Mouse (Mus musculus) spleen, adult 2 months (tissue): ENCODE measurements around the gene Apoa2. TPM values are rescaled to one million over a fixed set of nuclear protein-coding genes. Genes with fewer than 3 reads are reported as not detected.

ENCODE experiments used
- DNase-seq, 2 experiments: peaks; one replicate each; pipeline versions ENCODE4 v3.0.0 to v3.0.0-alpha.2; 2012 to 2021; ENCODE audit warnings: low spot score in 2 of 2, low read depth in 1 of 2
- H3K27ac ChIP-seq: fragments of 200-500 bp; 2 replicates; pipeline ENCODE4 v1.5.1; 2012; ENCODE audit warnings: low read length, inconsistent platforms; ENCODE audit not compliant: insufficient read depth
- H3K27me3 ChIP-seq: fragments of 200-500 bp; 2 replicates; pipeline ENCODE4 v1.6.1; 2012; ENCODE audit warnings: mild to moderate bottlenecking, moderate library complexity, low read length, inconsistent platforms; ENCODE audit not compliant: control insufficient read depth, insufficient read depth
- H3K36me3 ChIP-seq: fragments of 200-500 bp; 2 replicates; pipeline ENCODE4 v1.6.1; 2012; ENCODE audit warnings: mild to moderate bottlenecking, low read length, inconsistent platforms; ENCODE audit not compliant: control insufficient read depth, insufficient read depth
- H3K4me1 ChIP-seq: fragments of 200-500 bp; 2 replicates; pipeline ENCODE4 v1.6.1; 2011; ENCODE audit warnings: inconsistent platforms; ENCODE audit not compliant: control insufficient read depth, insufficient read depth, insufficient read length
- H3K4me3 ChIP-seq: fragments of 200-500 bp; 2 replicates; pipeline ENCODE4 v1.5.1; 2011; ENCODE audit warnings: mild to moderate bottlenecking, inconsistent platforms; ENCODE audit not compliant: insufficient read depth, insufficient read length; ENCODE audit errors: extremely low read depth
- CTCF ChIP-seq: fragments of 200-500 bp; IDR thresholded peaks from 2 replicates; pipeline ENCODE4 v1.5.1; 2011; ENCODE audit warnings: mild to moderate bottlenecking, inconsistent platforms; ENCODE audit not compliant: insufficient read depth, insufficient read length, insufficient replicate concordance; ENCODE audit errors: extremely low read depth
- POLR2A ChIP-seq: fragments of 200-500 bp; IDR thresholded peaks from 2 replicates; pipeline ENCODE4 v1.6.1; 2011; ENCODE audit warnings: low read depth, low read length, inconsistent platforms
- WGBS: fragments of 180-500 bp; shearing (Covaris S2); methylation state at CpG from one replicate; pipeline ENCODE4 v1.1.7; 2018; 5-methylcytosine and 5-hydroxymethylcytosine counted together
- polyA plus RNA-seq: library from polyadenylated mRNA; depleted of rRNA; stranded (reverse); fragments of >200 nt; gene quantifications from 2 replicates; pipeline ENCODE4 v1.2.3, GENCODE M21; 2012; rRNA removed

Gene Apoa2
- polyA plus RNA-seq, result 1.2 and 1.8 TPM in 2 replicates

DNA sequence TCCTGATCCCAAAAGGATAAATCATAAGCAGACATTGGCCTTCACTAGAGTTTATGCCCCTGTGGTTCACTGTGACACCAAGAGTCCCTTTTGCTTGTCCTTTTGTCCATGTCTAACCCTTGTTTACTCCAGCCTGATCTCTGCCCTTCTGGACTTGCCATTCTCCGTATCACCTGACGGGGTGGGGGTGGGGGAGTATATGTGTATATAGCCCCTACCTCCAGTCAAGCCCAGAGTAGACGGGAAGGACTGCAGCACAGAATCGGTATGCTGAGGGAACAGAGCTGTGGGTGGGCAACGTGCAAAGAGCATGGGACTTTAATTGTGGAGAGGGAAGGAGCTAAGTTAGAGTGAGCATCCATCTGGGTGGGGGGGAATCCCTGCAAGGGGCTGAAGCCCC lies at the start of gene Apoa2:
Gene Apoa2, plus strand, starts transcription at position 198 of the 400 bp plus-strand sequence.
- WGBS, result 95% methylated on average over 5 of the region's 5 CpGs
- no peak within 1 kb of the TSS for H3K27ac ChIP-seq
- peaks cover 11% of the 10 kb centered on the region; the same call in 1 of the 2 replicates for H3K4me1 ChIP-seq
- TF ChIP-seq CTCF, result no peak
- TF ChIP-seq POLR2A, result no peak
- no peaks in the 10 kb centered on the region; the same call in 1 of the 2 replicates for H3K36me3 ChIP-seq
- H3K27me3 ChIP-seq, result no peaks in the 10 kb centered on the region
- no peak within 1 kb of the TSS for H3K4me3 ChIP-seq
- no peak for DNase-seq

DNA sequence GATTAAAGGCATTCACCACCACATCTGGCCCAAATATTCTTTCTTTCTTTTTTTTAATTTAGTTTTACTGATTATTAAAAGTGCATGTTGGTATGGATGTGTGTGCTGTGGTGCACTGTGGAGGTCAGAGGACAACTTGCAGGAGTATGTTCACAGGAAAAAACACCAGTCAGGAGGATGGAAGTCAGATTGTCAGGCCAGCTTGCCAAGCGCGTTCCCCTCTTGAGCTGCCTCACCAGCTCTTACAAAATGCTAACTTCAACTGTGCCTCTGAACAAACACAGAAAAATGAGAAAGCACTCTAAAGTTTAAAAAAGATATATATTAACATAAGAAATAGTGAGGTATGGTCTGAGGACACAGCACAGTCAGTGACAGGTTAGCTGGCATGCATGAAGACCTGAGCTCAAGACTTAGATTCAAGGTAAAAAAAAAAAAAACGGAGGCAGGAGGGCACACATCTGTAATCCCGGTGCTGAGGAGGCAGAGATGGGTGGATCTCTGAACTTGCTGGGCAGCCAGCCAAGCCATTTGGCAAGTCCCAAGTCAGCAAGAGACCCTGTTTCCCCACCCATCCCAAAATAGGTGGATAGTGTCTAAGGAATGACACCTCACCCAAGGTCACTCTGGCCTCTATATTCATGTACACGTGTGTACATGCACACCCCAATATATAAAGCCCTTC lies 45.2 kb upstream of the Apoa2 start:
- Histone ChIP-seq H3K27ac (no peak overlapping the region), H3K4me1 (peaks cover 6% of the 10 kb centered on the region), H3K36me3 (no peaks in the 10 kb centered on the region), H3K27me3 (no peaks in the 10 kb centered on the region), H3K4me3 (no peak overlapping the region)
- DNase-seq, result no peak
- TF ChIP-seq POLR2A (no peak), CTCF (no peak)
- 82% methylated on average over 5 of the region's 5 CpGs for WGBS

DNA sequence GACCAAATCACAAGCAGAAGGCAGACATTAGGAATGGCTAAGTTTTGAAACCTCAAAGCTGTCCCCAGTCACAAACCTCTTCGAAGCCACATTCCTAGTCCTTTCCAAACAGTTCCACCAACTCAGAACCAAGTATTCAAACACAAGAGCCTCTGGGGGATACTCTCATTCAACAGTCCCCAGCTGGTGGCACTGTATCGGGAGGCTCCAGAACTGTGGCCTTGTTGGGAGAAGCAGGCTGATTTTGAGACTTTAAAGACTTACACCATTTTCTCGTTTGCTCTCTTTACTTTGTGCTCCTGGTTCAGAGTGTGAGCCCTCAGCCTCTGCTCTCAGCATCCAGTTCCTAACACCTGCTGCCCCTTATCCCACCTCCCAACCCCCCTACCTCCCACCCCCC lies 41.8 kb upstream of the Apoa2 start:
- H3K27ac ChIP-seq, result no peak overlapping the region
- H3K4me1 ChIP-seq, result peaks cover 6% of the 10 kb centered on the region

DNA sequence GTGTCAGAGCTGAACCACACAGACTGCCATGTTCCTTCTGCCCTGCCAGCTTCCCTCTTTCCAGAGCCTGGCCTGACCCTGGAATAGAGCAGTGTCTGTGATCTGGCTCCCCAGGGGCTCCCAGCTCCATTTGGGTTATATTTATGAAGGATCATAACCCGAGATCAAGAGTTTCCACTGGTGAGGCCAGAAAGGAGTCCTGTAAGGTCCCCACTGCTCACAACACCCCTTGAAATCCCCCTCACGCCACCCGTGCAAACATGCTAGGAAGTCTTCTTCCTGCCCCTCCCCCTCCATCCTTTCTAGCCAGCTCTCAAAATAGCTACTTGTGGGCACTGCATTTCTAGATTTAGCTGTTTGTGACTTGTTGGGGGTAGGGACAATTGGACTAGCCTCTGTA lies 41.2 kb upstream of the Apoa2 start:
- TF ChIP-seq CTCF (no peak), POLR2A (no peak)
- no peak for DNase-seq
- H3K4me3 ChIP-seq, result no peak overlapping the region
- no peak overlapping the region for H3K27ac ChIP-seq
- no peaks in the 10 kb centered on the region for H3K36me3 ChIP-seq
- peaks cover 6% of the 10 kb centered on the region for H3K4me1 ChIP-seq
- no peaks in the 10 kb centered on the region for H3K27me3 ChIP-seq
- 12% methylated on average over 3 of the region's 3 CpGs for WGBS

More for the DNA sequence above, 41.8 kb upstream of the Apoa2 start:
- no peak for DNase-seq
- Histone ChIP-seq H3K36me3 (no peaks in the 10 kb centered on the region), H3K4me3 (no peak overlapping the region), H3K27me3 (no peaks in the 10 kb centered on the region)
- WGBS, result 75% methylated on average over 3 of the region's 3 CpGs
- TF ChIP-seq CTCF, result no peak

DNA sequence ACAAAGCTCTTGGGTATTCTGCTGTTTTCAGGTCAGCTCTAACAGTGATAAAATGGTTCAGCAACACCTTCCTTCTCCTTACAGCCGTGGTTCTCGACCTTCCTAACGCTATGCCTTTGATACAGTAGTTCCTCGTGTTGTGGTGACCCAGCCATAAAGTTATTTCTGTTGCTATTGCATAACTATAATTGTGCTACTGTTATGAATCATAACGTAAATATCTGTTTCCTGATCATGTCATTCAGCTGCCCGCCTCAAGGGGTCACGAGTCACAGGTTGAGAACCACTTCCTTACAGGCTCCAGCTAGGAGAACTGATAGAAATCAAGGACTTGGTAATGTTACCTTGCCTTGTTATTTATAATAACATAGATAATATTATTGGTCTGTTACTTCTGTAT lies 40.5 kb upstream of the Apoa2 start:
- peak; percentile 43 to 50 for DNase-seq
- peak; percentile 8; the same call in 1 of the 2 replicates for TF ChIP-seq CTCF
- TF ChIP-seq POLR2A, result no peak
- H3K4me3 ChIP-seq, result no peak overlapping the region
- 4% methylated on average over 7 of the region's 7 CpGs for WGBS
- H3K27ac ChIP-seq, result no peak overlapping the region
- no peaks in the 10 kb centered on the region for H3K27me3 ChIP-seq
- H3K4me1 ChIP-seq, result peaks cover 6% of the 10 kb centered on the region
- H3K36me3 ChIP-seq, result no peaks in the 10 kb centered on the region

DNA sequence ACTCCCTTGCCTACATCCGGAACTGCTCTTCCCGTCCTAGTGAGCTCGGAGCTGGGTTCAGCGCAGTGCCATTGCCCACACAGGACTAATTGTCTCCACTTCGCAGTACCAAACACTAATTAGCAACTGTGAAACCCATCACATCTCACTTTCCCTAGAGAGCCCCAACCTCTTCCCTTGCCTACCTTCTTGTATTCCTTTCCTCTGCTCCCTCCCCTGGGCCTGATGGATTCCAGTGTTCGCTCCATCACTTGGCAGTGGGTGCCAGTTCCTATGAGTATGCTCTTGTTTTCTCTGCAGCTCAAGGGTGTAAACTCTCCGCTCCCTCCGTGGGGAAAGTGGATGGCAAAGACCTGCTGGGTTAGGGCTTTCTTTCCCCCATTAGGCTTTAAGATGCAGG lies 39.2 kb upstream of the Apoa2 start:
- no peak for TF ChIP-seq CTCF
- TF ChIP-seq POLR2A, result no peak
- 91% methylated on average over 8 of the region's 8 CpGs for WGBS
- H3K27me3 ChIP-seq, result no peaks in the 10 kb centered on the region
- H3K4me1 ChIP-seq, result peaks cover 6% of the 10 kb centered on the region
- no peak for DNase-seq
- no peak overlapping the region for H3K27ac ChIP-seq
- no peak overlapping the region for H3K4me3 ChIP-seq
- no peaks in the 10 kb centered on the region for H3K36me3 ChIP-seq
